Mouse (Mus musculus) Muller cell, postnatal 12 days (primary cell): ENCODE results near the gene Ttc37.

Experiments
- DNase-seq: peaks from one replicate; pipeline ENCODE4 v3.0.0-alpha.2; 2015; ENCODE audit errors: inconsistent ontology term

Gene Ttc37

DNA sequence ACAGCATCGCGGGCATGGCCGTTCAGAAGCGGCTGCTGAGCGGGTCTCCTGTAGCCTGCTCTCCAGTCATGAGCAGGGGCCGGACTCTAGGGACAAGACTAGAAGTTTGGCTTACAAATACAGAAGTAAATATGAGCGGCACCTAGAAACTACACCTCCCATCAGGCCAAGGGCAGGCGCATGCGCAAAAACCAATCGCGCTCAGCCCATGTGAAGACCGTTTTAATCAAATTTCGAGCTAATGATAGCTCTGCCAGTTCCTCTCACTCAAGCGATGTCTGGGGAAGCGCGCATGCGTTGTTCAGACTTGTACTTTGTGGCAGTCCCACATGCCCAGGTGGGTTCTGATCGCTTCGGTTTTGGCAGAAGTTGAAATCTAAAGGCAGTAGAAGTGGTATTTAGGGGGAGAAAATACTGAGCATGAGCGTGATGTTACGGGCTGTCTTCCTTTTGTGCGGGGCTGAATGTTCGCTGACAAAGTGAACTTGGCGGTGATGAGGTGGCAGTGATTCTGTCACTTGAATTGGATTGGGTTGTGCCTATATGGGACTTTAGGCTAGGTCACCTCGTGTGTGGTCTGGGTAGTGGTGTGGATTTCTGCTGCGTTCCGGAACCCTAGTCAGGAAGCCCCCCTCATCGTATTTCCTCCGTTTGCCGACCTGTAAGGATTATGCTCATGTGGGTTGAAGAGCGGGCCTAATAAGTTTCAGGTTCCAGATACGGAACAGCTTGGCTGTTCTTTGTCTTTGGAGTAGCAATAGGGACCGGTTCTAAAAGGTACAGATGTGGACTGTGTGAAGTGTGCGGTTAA lies at the start of gene Ttc37, which contains the start of gene Arsk:
Gene Ttc37, plus strand, starts transcription at position 242 of the 811 bp plus-strand sequence.
Gene Arsk, minus strand, starts transcription at position 168 of the 811 bp plus-strand sequence.
- DNase-seq, result peak; percentile 90

DNA sequence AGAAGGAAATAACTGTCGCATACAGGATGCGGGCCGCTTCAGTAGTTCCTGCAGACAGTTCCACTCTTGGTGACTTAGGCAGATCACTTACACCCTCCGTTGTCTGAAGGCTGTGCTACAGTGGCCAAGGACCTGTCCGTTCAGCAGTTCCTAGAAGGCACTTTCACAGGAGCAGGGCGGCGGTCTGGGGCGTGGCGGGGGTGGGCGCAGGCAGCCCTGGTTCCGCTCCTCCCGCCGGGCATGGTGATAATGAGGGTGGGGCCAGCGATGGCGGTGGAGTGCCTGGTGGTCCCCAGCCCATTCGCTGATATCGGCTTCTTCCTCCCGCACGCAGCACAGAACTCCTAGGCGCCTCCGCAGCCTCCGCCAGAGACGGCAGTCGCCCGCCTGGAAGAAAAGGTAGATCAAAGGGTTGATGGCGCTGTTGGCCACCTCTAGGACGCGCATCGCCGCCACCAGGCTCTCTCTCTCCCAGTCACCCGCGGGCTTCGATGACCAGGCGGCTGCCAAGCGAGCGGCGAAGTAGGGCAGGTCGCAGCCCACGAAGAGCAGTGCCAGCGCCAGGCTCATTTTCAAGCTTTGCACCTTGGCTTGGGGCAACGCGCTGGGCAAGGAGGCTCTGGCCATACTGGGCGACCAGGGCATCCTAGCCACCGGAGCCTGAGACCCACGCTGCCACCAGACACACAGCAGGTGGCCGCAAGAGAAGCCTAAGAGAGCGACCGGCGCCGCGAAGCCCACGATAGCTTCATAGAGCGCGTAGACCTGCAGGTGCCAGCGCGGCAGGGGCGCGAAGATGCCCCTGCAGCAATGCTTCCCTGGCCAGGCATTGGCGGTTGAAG lies 42.9 kb upstream of the Ttc37 start:
- DNase-seq, result no peak

DNA sequence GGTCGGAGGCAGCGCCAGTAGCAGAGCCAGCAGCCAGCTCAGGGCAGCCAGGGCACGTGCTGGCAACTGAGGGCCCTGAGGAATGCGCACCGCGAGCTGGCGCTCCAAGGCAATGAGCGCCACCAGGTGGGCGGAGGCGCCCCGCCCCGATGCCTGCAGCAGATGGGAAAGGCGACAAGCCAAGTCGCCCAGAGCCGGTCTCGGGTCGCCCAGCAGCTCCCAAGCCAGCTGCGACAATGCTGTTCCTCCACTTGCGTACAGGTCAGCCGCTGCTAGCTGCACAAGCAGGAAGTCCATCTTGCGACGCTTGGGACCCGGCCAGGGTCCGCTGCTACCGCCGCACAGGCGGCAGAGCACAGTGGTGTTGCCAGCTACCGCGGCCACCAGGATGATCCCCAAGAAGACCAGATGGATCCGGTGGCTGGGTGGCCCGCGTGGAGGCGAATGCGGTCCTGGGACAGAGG lies 42.2 kb upstream of the Ttc37 start:
- DNase-seq, result peak; percentile 87

DNA sequence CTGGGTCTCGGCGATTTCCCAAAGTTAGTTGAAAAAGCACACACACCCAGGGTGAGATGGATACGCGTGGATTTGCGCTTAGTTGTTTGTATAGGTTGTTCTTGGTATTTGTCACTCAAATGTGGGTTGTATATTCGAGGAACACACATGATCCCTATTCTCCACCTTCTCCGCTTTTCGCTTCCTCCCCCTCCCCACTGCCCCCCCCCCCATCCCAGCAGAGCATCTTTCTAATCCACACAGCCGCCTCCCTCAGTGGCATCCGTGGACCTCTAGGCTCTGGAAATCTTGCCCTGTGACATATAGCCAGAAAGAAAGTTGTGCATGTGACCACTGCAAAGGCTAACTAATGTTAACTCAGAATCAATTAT lies 41.7 kb upstream of the Ttc37 start, which contains the start of gene Gpr150:
Gene Gpr150, minus strand, starts transcription at position 101 of the 371 bp plus-strand sequence.
- DNase-seq, result no peak

DNA sequence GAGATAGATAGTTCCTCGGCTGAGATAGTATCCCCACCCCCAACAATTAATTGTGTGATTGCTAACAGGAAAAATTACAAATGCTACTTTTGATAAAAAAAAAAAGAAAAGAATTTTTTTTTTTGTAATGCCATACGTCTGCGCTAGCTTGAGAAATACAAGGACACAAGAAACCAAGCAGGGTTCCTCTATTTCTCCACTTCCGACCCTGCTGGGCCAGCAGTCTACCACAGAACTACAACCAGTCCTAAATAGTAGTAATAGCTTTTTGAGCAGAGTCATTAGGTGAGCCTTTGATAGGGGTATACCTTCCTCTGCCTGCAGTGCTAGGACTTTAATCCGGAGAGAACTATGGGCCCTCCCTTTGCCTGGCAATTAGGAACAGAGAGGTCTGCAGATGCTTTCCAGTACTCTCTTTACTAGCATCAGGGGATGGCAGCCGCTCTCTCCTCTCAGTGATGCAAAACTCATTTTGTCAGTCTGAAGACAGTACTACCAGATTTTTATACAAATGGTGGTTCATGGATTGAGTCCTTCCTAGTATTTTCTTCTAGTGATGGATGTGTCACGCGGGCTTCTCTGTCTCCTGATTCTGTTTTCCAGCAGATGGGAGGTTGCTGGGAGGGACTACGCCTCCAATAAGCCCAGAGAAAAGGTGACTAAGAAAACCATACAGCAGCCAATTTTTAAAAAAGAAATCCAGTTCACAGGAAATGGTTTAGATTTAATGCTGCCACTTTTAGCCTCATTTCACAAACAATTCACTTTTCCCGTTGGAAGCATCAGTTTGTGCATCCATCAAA lies 41.1 kb upstream of the Ttc37 start:
- DNase-seq, result no peak

DNA sequence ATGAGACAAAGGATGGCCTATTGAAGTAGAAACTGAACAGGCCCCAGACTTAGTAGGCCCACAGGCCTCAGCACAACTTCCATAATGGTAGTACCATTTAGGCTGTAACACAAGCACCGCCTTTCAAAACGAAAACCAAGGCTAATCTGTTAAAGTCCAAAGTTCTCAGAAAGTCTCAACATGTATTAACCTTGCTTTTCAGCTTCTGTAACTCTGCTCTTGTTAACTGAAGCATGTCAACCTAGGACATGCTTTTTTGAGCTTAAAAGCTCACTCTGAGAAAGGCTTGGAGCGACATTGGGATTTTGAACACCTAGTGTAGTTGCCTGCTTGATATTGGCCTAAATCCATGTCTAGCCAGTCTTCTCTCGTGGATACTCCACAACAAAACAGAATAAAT lies 38.9 kb upstream of the Ttc37 start:
- DNase-seq, result no peak

DNA sequence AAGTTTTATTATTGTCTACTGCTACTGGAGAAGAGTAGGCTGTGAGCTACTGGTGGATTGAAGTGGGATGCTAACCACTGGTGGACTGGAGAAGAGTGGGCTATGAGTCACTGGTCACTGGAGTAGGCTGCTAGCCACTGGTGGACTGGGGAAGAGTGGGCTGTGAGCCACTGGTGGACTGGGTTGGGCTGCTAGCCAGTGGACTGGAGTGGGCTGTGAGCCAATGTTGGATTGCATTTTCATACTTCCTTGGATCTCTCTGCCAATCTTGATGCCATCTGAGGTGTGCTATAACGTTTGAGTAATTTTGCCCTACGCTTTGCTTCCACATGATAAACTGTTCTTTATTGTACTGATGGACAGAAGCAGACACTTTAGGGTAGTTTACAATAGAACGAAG lies 36.4 kb upstream of the Ttc37 start:
- DNase-seq, result peak; percentile 28

DNA sequence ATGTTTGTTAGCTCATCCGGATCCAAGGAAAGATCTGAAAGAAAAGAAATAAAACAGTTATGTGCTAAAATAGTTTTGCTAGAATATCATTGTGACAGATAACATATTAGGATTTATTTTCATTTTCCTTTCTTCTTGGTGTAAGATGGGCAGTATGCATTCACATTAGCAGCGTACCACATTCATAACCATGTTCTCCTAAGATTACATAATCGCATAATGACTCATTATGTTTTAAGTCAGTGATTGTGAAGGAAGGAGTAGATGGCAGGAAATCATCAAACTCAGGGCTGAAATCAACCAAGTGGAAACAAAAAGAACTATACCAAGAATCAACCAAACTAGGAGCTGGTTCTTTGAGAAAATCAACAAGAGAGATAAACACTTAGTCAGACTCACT lies 36.0 kb upstream of the Ttc37 start:
- DNase-seq, result peak; percentile 27

DNA sequence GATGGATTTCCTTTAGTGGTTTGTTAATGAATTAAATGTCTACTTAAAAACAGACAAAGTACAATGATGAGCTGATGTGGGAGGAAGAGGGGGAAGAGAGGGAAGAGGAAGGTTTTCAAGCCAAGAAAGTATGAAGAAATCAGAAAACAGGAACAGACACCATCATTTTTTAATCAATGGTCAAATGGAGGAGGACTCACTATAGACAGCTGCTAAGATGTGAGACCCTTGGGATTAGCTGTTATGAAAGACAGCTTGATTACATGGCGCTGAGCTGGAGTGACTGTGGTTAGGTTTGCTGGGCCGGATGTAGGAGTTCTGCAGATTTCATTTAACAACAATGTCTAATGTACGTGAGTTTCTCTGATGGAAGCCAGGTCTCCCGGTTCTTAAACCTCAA lies 35.0 kb upstream of the Ttc37 start:
- DNase-seq, result no peak

DNA sequence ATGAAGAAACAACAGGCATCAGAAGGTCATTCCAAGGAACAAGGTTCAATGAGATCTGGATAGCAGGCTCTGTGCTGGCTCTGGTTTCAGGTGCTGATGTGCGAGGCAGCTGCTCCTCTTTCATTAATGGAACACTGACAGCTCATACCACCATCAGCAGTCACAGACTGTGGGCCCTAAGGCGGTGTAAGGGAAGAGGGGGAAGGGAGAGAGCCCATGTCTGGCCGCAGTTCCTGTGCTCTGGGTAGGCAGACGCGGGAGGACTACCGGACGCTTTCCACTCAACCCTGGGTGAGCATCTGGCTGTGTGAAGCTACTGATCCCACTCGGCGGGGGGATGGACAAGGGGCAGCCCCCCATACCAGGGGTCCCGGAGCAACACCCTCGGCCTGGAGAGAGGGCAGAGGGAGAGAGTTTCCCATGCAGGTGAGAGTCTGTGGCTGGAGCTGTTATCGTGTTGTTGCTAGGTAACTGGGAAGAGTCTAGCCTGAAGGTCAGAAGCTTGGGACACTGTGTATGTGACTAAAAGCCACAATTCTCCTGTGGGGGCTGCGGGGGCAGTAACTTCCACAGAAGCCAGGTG lies 34.1 kb upstream of the Ttc37 start:
- DNase-seq, result no peak

DNA sequence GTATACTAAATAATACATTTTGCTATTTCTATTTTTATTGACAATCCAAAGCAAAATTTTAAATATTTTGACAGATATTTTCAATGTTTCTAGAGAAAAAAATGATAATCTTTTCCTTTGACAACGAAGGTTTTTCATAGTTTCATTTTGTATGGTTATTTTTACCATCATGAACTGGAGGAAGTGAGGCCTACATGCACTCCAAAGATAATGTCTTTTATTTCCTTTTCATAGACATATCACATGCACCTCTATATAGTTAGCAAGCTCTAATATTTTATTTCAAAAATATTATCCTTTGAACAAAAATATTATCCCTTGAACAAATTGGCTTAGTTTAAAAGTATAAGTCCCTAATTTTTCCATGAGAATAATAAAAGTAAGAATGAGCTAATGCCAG lies 24.2 kb upstream of the Ttc37 start:
- DNase-seq, result no peak

DNA sequence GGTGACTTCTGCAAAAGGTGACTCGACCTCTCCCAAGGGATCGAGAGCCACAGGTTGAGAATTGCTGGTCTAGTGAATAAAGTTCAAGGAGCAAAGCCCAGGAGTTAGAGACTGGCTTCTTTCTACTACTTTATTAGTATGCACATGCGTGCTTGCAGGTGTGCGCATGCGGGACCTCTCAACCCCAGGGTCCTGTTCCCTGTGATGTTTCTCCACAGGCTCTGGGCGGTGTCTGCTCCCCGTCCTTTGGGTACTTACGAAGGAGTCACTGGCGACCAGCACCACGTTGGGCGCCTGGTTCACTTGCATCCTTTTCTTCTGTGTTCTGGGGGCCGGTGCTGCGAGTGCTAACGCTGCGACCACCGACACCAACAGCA lies 430 bp upstream of the Ttc37 start:
- no peak for DNase-seq

DNA sequence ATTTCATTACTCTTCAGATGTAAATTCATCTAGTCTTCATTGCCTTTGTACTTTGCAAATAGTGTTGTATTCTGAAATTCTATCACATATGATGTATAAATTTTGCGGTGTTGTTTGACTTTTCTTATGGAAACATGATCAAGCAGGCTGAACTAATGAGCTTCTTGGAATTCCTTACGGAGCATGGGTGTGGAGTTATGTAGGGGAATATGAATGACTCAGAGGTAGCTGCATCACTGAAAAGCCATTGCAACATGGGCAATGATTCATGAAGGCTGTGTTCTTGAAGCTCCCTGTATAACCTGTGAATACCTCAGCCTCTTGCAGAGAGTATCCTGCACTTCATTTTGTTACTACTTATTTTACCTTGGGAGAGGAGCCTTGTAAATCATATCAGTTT lies 3.5 kb downstream of the Ttc37 start:
- peak; percentile 6 for DNase-seq

DNA sequence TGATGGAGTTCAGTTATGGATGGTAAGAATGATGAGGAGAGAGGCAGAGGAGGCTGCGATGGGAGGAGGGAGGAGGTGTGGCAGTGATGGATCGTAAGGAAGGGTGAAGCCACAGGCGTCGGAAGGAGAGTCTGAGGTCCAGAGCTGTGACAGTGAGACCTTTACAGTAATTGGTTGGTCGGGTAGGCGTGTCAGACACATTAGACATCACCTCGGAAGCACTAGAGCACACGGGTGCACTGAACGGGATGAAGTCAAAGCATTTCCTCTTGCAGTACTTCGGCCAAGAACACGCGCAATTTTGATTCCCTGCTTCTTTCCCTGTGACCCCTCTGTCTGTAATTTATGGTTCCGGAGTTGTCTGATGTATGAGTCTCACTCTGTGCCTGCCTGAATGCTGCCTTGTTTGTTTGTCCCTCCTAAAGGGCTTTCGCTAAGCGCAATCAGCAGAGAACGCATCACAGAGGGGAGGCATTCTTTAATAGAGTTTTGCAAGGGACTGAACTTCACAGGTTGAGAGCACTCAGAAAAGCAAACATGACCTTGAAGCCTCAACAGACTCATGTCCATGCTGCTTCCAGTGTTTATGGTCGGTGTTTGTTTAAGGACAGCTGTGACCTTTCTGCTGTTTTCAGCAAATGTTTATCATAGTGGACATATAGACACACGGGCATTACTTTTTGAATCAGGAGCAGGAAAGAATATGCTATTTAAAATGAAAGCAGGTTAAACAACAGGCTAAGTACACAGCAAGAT lies 10.7 kb downstream of the Ttc37 start:
- no peak for DNase-seq

DNA sequence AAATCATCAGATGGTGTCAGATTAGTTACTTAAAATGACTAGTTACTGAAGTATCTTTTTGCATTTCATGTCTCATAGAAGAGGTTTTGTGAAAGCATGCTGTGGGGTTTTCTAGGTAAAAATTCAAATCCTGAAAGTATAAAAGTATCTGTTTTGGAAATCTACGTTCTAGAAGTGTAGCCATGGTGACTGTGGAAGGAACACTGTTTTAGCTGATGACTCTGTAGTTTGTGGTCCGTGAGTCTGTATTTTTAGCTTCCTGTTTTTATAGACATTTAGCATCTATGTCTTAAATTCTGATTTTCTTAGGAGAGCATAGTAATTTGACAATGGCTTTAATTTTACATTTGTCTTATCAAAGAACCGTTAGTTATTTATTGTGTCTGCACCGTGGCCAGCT lies 30.3 kb downstream of the Ttc37 start:
- no peak for DNase-seq

DNA sequence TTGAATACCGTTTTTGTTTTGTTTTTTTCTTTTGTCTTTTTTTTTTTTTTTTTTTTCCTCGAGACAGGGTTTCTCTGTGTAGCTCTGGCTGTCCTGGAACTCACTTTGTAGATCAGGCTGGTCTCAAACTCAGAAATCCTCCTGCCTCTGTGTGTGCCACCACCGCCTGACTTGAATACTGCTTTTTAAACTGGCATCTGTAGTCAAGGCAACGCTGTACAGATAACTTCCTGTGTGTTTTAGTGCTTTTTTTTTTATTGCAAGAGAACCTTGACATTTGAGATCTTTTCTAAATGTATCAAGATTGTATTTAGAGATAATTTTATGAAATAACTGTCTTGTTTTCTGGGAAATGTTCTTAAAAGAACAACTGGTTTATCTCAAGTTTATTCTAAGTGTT lies 33.9 kb downstream of the Ttc37 start:
- DNase-seq, result no peak

DNA sequence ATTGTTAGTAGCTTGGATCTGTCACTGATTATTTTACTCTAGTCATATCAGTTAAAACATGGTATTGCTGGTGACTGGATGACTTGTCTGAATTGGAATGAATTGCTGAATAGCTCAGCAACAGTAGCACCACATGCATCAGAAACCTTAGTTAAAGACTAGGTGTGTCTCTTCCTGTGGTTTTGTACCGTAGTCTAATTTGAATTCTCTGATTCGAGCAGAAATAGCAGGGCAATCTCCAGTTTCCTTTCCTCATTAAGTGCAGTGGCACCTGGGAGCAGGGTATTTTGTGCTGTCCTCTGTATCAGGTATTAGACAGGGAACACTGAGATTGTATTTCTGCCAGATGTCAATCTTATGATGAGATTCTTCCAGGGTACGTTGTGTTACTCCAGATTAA lies 40.3 kb downstream of the Ttc37 start:
- DNase-seq, result no peak

DNA sequence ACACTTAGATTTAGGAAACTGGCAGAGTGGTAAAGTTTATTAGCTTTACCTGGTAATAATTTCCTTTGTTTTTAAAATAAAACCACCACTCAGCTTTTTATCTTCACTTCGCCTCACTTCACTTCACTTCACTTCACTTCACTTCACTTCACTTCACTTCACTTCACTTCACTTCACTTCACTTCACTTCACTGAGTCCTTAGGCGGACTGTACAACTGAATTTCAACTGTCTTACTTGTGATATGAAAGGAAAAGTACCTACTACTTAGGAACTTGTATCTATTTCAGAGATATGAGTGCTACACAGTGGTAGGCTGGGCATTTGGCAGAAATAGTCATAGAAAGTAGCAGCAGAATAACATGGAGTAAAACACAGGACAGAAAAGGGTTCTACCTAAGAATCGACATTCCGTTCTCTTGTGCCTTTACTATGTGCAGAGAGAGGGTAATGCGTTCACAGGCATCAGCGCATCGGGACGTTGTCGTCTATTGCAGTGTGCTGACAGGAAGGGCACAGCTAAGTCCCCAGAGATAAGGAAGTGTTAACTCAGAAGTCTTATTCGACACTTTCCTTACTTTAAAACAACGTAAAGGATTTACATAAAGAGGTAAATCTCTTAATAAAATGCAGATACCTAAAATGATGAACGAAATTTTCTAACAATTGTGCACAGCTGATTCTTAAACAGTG lies 42.7 kb downstream of the Ttc37 start:
- DNase-seq, result no peak

DNA sequence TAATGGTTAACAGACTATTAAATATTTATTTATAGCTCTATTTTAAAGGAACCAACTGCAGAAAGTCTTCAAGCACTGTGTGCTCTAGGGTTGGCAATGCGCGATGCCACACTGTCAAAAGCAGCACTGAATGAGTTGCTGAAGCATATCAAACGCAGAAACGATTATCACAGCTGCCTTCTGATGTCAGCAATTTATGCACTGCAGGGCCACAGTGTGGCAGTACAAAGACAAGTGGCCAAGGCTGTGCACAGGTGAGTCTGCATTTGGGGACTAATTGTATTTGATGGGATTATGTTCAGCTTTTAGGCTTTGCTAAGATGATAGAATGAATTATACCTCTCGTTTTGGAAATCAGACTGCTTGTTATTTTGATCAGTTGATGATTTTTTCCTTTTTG lies 51.9 kb downstream of the Ttc37 start:
- DNase-seq, result no peak

DNA sequence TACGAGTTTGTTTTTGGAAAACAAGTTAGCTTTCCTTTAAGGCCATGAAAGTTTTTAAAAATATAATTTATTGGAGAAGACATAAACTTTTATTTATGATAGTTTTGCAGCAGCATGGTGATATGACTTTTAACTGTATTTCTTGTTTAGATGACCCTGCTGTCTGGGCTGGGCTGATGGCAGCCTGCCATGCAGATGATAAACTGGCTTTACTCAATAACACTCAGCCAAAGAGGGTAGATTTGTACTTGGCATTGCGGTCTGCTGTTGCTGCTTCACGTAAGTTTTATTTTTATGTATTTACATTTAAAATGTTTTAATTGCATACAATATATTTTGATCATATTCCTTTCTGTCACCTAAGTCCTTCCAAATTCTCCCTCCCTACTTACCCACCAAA lies 58.6 kb downstream of the Ttc37 start:
- no peak for DNase-seq
